Mouse (Mus musculus) E14TG2a.4 (cell line): ENCODE results near the gene Abhd2.

Source experiments
- H3K27me3 ChIP-seq: 2 replicates; pipeline ENCODE4 v1.6.1; 2014; ENCODE audit warnings: low read length, control low read depth; ENCODE audit not compliant: insufficient read depth
- H3K36me3 ChIP-seq: 2 replicates; pipeline ENCODE4 v1.6.1; 2014; ENCODE audit warnings: low read length, control low read depth; ENCODE audit not compliant: insufficient read depth
- H3K4me1 ChIP-seq: replicated peaks from 2 replicates; pipeline ENCODE4 v1.6.1; 2014; ENCODE audit warnings: low read depth, low read length, control low read depth
- H3K4me3 ChIP-seq: replicated peaks from 2 replicates; pipeline ENCODE4 v1.5.1; 2014; ENCODE audit warnings: mild to moderate bottlenecking, low read length
- H3K9me3 ChIP-seq: 2 replicates; pipeline ENCODE4 v1.6.1; 2014; ENCODE audit warnings: low read length, control low read depth
- CTCF ChIP-seq: conservative IDR thresholded peaks from 2 replicates; pipeline ENCODE4 v1.5.1; 2014; ENCODE audit warnings: low read length
- NANOG ChIP-seq: IDR thresholded peaks from 2 replicates; pipeline ENCODE4 v1.6.1; 2014; ENCODE audit warnings: borderline replicate concordance, low read length, mixed read lengths
- POU5F1 ChIP-seq: IDR thresholded peaks from 2 replicates; pipeline ENCODE4 v1.6.1; 2014; ENCODE audit warnings: low read length, borderline replicate concordance

Abhd2 gene

GRCm38 (mm10) chr7:79294449-79294980 lies 21.5 kb downstream of the Abhd2 start:
- H3K4me1 ChIP-seq, result peaks cover 87% of the 10 kb centered on the region
- TF ChIP-seq NANOG (no peak), CTCF (no peak), POU5F1 (no peak)
- H3K27me3 ChIP-seq, result no peaks in the 10 kb centered on the region
- H3K4me3 ChIP-seq, result 0 out of 2 replicates have a peak overlapping the region, but pooled peaks have one; percentile 5
- H3K36me3 ChIP-seq, result peaks cover 29% of the 10 kb centered on the region
- no peaks in the 10 kb centered on the region for H3K9me3 ChIP-seq

- no peak overlapping the region for H3K4me3 ChIP-seq
- peaks cover 89% of the 10 kb centered on the region for H3K4me1 ChIP-seq
- H3K27me3 ChIP-seq, result no peaks in the 10 kb centered on the region
- no peaks in the 10 kb centered on the region for H3K9me3 ChIP-seq
- peaks cover 35% of the 10 kb centered on the region for H3K36me3 ChIP-seq
- TF ChIP-seq CTCF, result no peak
Measured at GRCm38 (mm10) chr7:79295196-79295826, 22.3 kb downstream of the Abhd2 start.

GRCm38 (mm10) chr7:79298681-79299080 lies 25.7 kb downstream of the Abhd2 start:
- no peak for TF ChIP-seq POU5F1
- no peak for TF ChIP-seq NANOG
- no peak for TF ChIP-seq CTCF

DNA sequence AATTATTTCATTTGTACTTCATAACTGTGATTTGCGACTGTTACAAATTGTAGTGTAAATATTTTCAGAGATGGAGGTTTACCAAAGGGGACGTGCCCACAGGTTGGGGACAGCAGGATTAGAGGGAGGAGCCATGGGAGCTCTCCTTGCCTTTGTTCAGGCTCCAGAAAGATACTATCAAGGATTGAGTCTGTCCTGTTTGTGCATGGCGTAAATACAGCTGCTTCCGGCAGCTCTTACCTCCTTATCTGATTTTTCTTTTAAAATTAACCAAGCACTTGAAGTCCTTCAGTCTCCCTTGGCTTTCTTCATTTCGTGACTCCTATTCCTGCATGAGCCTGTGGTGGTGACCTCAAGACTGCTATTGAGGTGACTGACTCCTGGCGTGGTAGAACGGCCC lies 26.5 kb downstream of the Abhd2 start:
- TF ChIP-seq CTCF (no peak), NANOG (no peak)
- peaks cover 86% of the 10 kb centered on the region for H3K4me1 ChIP-seq
- peaks cover 53% of the 10 kb centered on the region for H3K36me3 ChIP-seq
- no peak overlapping the region for H3K4me3 ChIP-seq
- H3K27me3 ChIP-seq, result no peaks in the 10 kb centered on the region
- no peaks in the 10 kb centered on the region for H3K9me3 ChIP-seq

More at GRCm38 (mm10) chr7:79298681-79299080, 25.7 kb downstream of the Abhd2 start:
- Histone ChIP-seq H3K36me3 (peaks cover 53% of the 10 kb centered on the region), H3K9me3 (no peaks in the 10 kb centered on the region), H3K27me3 (no peaks in the 10 kb centered on the region), H3K4me3 (no peak overlapping the region; the same call in 1 of the 2 replicates), H3K4me1 (peaks cover 95% of the 10 kb centered on the region)

GRCm38 (mm10) chr7:79300432-79301151 lies 27.6 kb downstream of the Abhd2 start:
- no peaks in the 10 kb centered on the region for H3K27me3 ChIP-seq
- no peaks in the 10 kb centered on the region for H3K9me3 ChIP-seq
- no peak for TF ChIP-seq NANOG
- TF ChIP-seq POU5F1, result no peak
- no peak for TF ChIP-seq CTCF
- no peak overlapping the region for H3K4me3 ChIP-seq
- peaks cover 77% of the 10 kb centered on the region for H3K4me1 ChIP-seq
- peaks cover 57% of the 10 kb centered on the region for H3K36me3 ChIP-seq

DNA sequence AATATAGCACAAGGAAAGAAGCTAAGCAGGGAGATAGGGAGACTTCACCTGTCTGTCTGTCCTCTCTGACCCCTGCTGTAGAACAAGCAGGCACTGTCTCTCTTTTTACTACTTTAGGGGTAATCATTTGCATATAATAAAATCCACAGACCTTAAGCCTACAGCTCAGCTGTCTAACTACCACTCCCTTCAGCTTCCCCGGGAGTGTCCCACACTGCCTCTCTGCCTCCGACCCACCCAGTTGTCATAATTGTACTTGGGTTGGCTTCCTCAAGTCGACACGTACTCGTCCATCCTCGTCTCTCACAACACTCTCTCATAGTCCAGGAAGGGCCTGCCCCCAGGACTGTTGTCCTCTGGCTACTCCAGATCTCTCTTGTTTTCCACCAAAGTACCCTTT lies 29.1 kb downstream of the Abhd2 start:
- peaks cover 49% of the 10 kb centered on the region for H3K36me3 ChIP-seq
- no peak overlapping the region for H3K4me3 ChIP-seq
- peaks cover 68% of the 10 kb centered on the region for H3K4me1 ChIP-seq
- TF ChIP-seq NANOG, result no peak
- TF ChIP-seq POU5F1, result no peak
- TF ChIP-seq CTCF, result no peak
- no peaks in the 10 kb centered on the region for H3K27me3 ChIP-seq
- no peaks in the 10 kb centered on the region for H3K9me3 ChIP-seq

- H3K27me3 ChIP-seq, result no peaks in the 10 kb centered on the region
- H3K4me1 ChIP-seq, result peaks cover 64% of the 10 kb centered on the region
- H3K9me3 ChIP-seq, result no peaks in the 10 kb centered on the region
- TF ChIP-seq POU5F1, result no peak
- no peak for TF ChIP-seq NANOG
- TF ChIP-seq CTCF, result no peak
- peaks cover 50% of the 10 kb centered on the region for H3K36me3 ChIP-seq
- no peak overlapping the region for H3K4me3 ChIP-seq
Measured at GRCm38 (mm10) chr7:79302586-79302985, 29.6 kb downstream of the Abhd2 start.

- no peaks in the 10 kb centered on the region for H3K27me3 ChIP-seq
- H3K9me3 ChIP-seq, result no peaks in the 10 kb centered on the region
- peaks cover 43% of the 10 kb centered on the region for H3K36me3 ChIP-seq
- H3K4me1 ChIP-seq, result peaks cover 57% of the 10 kb centered on the region
- no peak overlapping the region for H3K4me3 ChIP-seq
- TF ChIP-seq POU5F1, result no peak
- TF ChIP-seq NANOG, result no peak
- no peak for TF ChIP-seq CTCF
Measured at GRCm38 (mm10) chr7:79303183-79303761, 30.3 kb downstream of the Abhd2 start.
